Mouse (Mus musculus) left cerebral cortex, postnatal 36 days (tissue): ENCODE measurements around the gene Susd4. TPM values are rescaled to one million over a fixed set of nuclear protein-coding genes. Genes with fewer than 3 reads are reported as not detected.
A peak's percentile ranks its signal among the peaks of the same experiment; 100 is the strongest.

Source experiments
- DNase-seq, 2 experiments: peaks; one replicate each; pipeline ENCODE4 v3.0.0; 2021 to 2022; ENCODE audit warnings: low spot score in 2 of 2, mixed read lengths in 1 of 2
- intact Hi-C: fragments of 180-260 bp; cut with DNase I; formaldehyde crosslinking; loops from one replicate; pipeline ENCODE4 v1.15.1; 2025
- total RNA-seq, 2 experiments: library from RNA; stranded (reverse); gene quantifications; 2 replicates each; pipeline ENCODE4 v1.2.3; 2021

The Susd4 gene
- total RNA-seq, 2 experiments from 2014 or later: 113 TPM

- peak; percentile 89 to 90 for DNase-seq
- intact Hi-C loops: loop anchor here (5.0 to 10.0 kb wide), 2 partner anchors 49 to 114 kb away; no protein-coding TSS in a partner anchor
These were observed 144.7 kb downstream of the Susd4 start for GRCm38 (mm10) chr1:182908050-182909036.

DNA sequence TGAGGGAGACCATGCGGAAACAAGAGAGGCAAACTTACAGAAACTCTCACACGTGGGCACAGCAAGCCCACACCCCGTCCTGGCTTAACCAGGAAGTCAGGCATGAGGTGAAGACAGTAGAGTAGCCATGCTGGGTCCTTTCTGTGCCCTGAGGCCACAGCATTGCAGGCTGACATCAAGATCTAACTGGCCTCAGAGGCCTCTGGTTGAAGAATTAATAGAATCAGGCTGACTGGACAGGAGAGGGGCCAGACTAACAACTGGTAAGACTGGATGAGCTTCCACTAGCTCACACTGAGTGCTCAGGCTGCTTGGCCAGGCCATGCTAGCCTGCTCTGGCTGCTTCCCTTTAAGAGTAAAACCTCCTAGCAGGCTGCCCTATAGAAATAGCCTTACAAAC lies 145.4 kb downstream of the Susd4 start:
- intact Hi-C loops: loop anchor here (5.0 to 10.0 kb wide), 2 partner anchors 48 to 114 kb away; no protein-coding TSS in a partner anchor

GRCm38 (mm10) chr1:182909596-182909995 lies 145.9 kb downstream of the Susd4 start:
- intact Hi-C loops: loop anchor here (5.0 to 10.0 kb wide), 2 partner anchors 48 to 115 kb away; no protein-coding TSS in a partner anchor
- DNase-seq: no peak

More for the DNA sequence above, 145.4 kb downstream of the Susd4 start:
- no peak for DNase-seq

DNA sequence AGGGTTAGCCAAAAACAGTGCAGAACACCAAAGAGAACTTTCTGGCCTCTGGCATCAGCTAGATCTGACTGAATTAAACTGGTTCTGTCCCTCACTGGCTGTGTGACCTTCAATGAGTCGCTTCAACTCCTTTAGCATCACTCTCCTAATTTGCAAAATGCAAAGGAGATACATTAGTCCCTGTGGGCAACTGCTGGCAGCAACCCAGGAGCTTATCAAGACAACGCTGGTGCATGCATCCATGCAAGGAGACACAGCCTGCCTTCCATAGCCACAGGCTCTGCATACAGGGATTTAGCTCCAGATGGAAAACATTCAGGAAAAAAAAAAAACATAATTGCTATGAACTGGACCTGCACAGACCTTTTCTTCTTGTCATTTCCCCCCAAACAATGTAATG lies 148.9 kb downstream of the Susd4 start:
- DNase-seq: no peak
- intact Hi-C loops: no loop called here

GRCm38 (mm10) chr1:182914121-182914908 lies 150.7 kb downstream of the Susd4 start:
- no peak for DNase-seq

DNA sequence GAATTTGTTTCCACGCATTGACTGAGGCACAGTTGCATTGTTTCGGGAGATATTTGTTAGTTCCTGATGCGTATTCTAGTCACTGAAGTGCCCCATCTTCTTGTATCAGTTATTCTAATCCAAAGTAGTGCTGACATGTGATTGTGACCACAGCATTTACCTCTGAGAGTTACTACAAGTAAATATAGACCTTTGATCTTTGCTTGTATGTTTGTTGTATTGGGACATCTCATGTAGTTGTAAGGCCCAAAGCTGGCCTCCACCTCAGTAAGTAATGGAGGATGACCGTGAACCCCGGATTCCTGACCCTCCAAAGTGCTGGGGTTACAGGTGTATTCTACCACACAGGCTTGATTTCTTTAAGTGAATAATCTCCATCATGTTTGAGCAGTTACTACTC lies 152.5 kb downstream of the Susd4 start:
- intact Hi-C loops: no loop called here
- no peak for DNase-seq

More at GRCm38 (mm10) chr1:182914121-182914908, 150.7 kb downstream of the Susd4 start:
- intact Hi-C loops: no loop called here

DNA sequence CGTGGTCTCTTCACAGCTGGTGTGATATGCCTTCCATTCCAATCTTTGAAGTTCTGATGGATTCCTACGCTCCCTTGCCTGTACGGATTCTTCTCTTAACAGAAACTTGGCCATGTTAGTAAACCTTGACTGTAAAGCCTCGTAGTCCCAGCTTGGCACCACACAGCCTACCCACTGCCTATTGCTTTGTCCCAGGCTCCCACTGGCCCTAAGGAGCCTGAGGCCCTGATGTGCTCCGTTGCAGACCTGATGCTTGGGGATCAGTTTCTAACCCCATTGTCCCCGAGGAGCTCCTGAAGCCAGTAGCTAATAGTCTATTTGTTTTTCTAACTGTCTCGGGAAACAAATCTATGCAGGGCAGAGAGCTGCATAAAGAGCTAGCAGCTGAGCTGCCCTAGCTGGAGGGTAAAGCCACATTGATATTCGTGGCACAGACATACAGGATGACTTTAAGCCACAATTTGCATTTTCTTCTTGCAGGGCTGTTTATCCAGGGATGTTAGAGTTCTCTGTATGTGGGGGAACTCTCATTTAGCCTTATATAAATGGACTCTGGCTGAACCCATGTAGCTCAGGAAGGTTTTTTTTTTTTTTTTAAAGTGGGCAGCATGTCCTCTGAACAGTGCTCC lies 155.2 kb downstream of the Susd4 start:
- no peak for DNase-seq
- intact Hi-C loops: no loop called here

DNA sequence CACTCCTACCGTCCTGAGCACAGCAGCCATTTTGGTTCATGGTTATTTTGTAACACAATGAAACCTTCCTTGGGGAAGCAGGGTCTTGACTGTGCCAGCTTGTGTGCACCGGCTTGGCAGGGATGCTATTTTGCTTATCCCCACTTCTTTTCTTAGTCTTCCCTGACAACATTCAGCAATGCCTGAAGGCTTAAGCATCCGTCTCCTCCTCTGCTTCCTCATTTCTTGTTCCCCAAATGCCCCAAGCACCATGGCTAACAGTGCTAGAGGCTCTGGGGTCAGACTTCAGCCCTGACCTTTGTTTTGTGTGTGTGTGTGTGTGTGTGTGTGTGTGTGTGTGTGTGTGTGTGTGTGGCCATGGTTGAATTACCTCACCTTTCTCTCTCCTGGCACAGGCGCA lies 159.2 kb downstream of the Susd4 start:
- intact Hi-C loops: no loop called here
- no peak for DNase-seq

DNA sequence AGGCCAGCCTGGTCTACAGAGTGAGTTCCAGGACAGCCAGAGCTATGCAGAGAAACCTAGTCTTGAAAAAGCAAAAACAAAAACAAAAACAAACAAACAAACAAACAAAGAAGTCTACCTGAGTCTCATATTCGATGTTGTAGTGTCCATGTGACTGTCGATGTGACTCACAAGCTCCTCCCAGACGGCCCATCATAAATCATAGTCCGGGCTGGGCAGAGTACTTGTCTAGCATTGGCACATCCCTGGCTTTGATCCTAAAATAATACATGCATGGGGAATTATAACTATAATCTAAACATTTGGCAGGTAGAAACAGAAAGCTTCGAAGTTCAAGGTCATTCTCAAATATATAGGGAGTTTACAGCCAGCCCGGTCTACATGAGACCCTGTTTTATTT lies 162.8 kb downstream of the Susd4 start:
- intact Hi-C loops: no loop called here

GRCm38 (mm10) chr1:182927878-182928851 lies 164.5 kb downstream of the Susd4 start:
- intact Hi-C loops: no loop called here
- DNase-seq: no peak

More for the DNA sequence above, 162.8 kb downstream of the Susd4 start:
- no peak for DNase-seq

DNA sequence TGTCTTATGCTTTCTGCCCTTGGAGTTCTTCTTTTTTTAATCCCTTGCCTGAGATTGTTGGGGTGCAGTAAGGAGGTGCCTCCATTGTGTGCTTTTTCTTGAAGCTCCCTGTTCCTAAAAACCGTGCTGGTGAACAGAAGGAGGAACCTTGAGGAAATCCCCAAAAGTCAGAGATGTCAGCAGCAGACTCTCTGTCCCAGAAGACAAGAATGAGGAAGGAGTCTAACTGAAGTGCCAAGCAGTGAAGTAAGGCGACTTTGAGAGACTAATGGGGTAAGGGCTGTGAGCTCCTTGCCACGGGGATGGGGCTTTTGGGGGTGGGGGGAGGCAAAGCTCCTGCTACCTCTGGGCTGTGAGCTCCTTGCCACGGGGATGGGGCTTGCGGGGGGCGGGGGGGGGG lies 171.8 kb downstream of the Susd4 start:
- DNase-seq: no peak
- intact Hi-C loops: no loop called here

DNA sequence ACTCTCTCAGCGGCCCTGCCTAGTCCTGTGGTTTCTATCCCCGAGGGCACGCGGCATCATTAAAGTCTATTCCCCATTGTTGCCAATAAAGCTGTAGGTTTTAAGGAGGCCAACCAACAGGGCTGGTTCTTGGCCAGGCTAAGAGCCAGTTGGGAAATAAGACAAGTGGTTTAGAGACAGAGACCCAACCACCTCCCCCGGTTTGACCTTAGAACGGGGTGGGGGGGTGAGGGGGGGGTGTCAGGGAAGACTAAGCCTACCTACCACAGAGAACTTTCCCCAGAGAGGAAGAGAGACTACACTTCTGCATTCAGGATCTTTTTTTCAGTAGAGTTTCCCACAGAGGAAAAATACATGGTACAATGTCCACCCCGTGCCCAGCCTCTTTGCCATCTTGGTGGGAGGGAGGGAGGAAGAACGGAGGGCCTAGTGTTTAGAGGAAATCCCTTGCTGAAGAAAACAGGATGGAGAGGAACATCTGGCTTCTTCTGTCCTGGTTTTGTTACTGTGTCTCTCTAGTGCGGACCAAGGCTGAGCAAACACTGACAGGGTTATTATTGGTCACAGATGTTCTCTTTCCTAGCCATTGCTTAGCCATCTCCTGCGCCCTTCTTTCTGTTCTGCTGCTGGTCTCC lies 173.9 kb downstream of the Susd4 start:
- no peak for DNase-seq
- intact Hi-C loops: no loop called here

DNA sequence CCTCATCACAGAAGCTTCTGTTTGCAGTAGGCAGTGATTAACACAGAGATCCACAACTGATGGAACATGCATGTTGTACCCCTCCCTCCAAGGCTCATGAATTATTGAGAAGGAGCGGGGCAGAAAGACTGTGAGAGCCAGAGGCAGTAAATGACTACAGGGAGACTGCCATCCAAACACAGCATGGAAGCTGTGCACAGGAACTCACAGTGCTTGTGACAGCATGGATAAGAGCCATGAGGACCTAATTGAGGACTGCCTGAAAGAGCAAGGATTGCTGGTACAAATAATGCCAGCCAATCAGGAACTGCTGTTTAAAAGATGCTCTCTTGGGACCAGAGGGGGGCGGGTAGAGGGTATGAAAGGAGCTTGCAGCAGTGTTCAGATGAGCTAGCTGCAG lies 178.3 kb downstream of the Susd4 start:
- DNase-seq: no peak
- intact Hi-C loops: no loop called here

DNA sequence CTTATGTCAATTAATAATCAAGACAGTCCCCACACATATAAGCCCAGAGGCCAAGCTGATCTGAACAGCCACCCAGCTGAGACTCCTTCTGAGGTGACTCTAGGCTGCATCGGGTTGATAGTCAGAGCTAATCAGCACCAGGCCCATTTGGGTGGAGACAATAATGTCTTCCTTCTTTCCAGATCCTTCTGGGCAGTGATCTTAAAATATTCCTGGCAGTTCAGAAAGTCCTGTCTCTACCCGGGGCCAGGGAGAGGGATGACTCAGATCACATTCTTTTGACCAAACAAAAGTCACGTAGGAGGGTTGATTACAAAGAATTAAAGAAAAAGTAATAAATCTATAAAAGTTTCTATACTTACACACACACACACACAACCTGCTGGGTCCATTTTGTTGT lies 180.3 kb downstream of the Susd4 start:
- intact Hi-C loops: no loop called here

GRCm38 (mm10) chr1:182944638-182945037 lies 181.0 kb downstream of the Susd4 start:
- intact Hi-C loops: no loop called here
- DNase-seq: no peak

More for the DNA sequence above, 180.3 kb downstream of the Susd4 start:
- no peak for DNase-seq

DNA sequence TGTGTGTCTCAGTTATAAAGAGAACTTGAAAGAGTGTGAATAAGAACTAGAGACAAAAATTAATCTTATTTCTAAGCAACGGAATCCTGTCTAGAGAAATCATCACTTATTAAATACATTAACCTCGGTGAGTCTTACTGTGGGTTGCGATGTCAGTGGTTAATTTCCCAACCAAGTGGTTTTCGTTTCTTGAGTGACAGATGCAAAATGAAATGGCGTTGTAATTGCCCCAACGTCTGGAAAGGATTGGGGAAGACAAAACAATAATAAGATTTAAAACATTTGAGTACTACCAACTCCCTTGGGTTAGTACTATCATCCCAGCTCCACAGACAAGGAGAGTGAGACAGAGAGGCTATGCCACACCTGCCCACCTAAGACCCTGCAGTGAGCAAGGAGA lies 181.9 kb downstream of the Susd4 start:
- no peak for DNase-seq
- intact Hi-C loops: no loop called here
